ENCODE assay signal across 25 mouse cellular contexts in genomic region chr8:93252400-93252925, GRCm38 (mm10). TPM values are rescaled to one million over a fixed set of nuclear protein-coding genes. Genes with fewer than 3 reads are reported as not detected.
"Had no signal": no experiment of that assay in that cellular context is flagged by ENCODE, and none has a peak within 500 bp of the region (broad histone marks: within the 10 kb centered on the region; RNA-seq: fewer than 3 reads in every experiment).

No protein-coding gene starts in this region.

- H3K4me1 ChIP-seq: limb, embryonic 13.5 days; lung, embryonic 15.5 days; megakaryocyte, embryonic 14.5 days; midbrain, embryonic 10.5 days; midbrain, embryonic 13.5 days; neural tube, embryonic 13.5 days had no signal

- H3K27ac ChIP-seq: kidney, postnatal 0 days; layer of hippocampus, adult 2 months; left cerebral cortex, adult 2 months; limb, embryonic 13.5 days; lung, embryonic 15.5 days; midbrain, embryonic 10.5 days; midbrain, embryonic 13.5 days; neural tube, embryonic 13.5 days had no signal

- H3K4me3 ChIP-seq: layer of hippocampus, adult 2 months; left cerebral cortex, adult 2 months; limb, embryonic 13.5 days; lung, embryonic 15.5 days; megakaryocyte, embryonic 14.5 days; midbrain, embryonic 10.5 days; midbrain, embryonic 13.5 days; myocyte; neural tube, embryonic 13.5 days had no signal

- H3K27me3 ChIP-seq: limb, embryonic 13.5 days; lung, embryonic 15.5 days; megakaryocyte, embryonic 14.5 days; midbrain, embryonic 13.5 days; neural tube, embryonic 13.5 days had no signal

- ATAC-seq: midbrain, embryonic 13.5 days; midbrain, embryonic 16.5 days had no signal

- H3K36me3 ChIP-seq: limb, embryonic 13.5 days; lung, embryonic 15.5 days; midbrain, embryonic 10.5 days; midbrain, embryonic 13.5 days; neural tube, embryonic 13.5 days had no signal

- H3K9me3 ChIP-seq: limb, embryonic 13.5 days; lung, embryonic 15.5 days; megakaryocyte, embryonic 14.5 days; midbrain, embryonic 10.5 days; midbrain, embryonic 13.5 days; neural tube, embryonic 13.5 days had no signal

- DNase-seq: kidney, adult 2 months; kidney, postnatal 25 days; layer of hippocampus, postnatal 36 days; lung, adult 18-20 months; lung, postnatal 10 days; lung, postnatal 36 days; retina, postnatal 1 day; right cerebral cortex, postnatal 25 days; thymus, adult 18-20 months; thymus, postnatal 36 days had no signal

- H3K9ac ChIP-seq: limb, embryonic 13.5 days; lung, embryonic 15.5 days; midbrain, embryonic 13.5 days; neural tube, embryonic 13.5 days had no signal

- H3K4me2 ChIP-seq: limb, embryonic 13.5 days; lung, embryonic 15.5 days; midbrain, embryonic 13.5 days; neural tube, embryonic 13.5 days had no signal

RNA-seq across cellular contexts. Expression of gene Ces1e, which starts 23.0 kb away (rescaled TPM):
- polyA plus RNA-seq: kidney, embryonic 14.5 days; limb, embryonic 13.5 days; lung, embryonic 15.5 days; midbrain, embryonic 10.5 days; midbrain, embryonic 13.5 days; midbrain, embryonic 16.5 days; myocyte; neural tube, embryonic 13.5 days; testis, adult 2 months; urinary bladder, adult 2 months had no signal

RNA-seq across cellular contexts. Expression of gene Ces1f, which starts 27.1 kb away (rescaled TPM):
- polyA plus RNA-seq: intestine, embryonic 14.5 days; kidney, embryonic 14.5 days; limb, embryonic 13.5 days; midbrain, embryonic 10.5 days; midbrain, embryonic 13.5 days; midbrain, embryonic 16.5 days; myocyte; neural tube, embryonic 13.5 days had no signal

RNA-seq across cellular contexts. Expression of gene Ces1d, which starts 54.8 kb away (rescaled TPM):
- polyA plus RNA-seq: midbrain, embryonic 10.5 days; myocyte had no signal
